In genomic region chr4:84339172-84339571, GRCm38 (mm10) we compare ENCODE assay signal across 14 mouse cellular contexts.
"Had no signal": no experiment of that assay in that cellular context is flagged by ENCODE, and none has a peak within 500 bp of the region (broad histone marks: within the 10 kb centered on the region; RNA-seq: fewer than 3 reads in every experiment).

No protein-coding gene starts in this region.

- ATAC-seq: intestine, embryonic 16.5 days; liver, embryonic 12.5 days had no signal

- H3K4me2 ChIP-seq: limb, embryonic 15.5 days; liver, embryonic 12.5 days; lung, embryonic 14.5 days; midbrain, embryonic 12.5 days; neural tube, embryonic 15.5 days had no signal

- H3K9ac ChIP-seq: limb, embryonic 15.5 days; liver, embryonic 12.5 days; lung, embryonic 14.5 days; midbrain, embryonic 12.5 days; neural tube, embryonic 15.5 days had no signal

- H3K9me3 ChIP-seq: limb, embryonic 15.5 days; liver, embryonic 12.5 days; midbrain, embryonic 12.5 days; neural tube, embryonic 15.5 days had no signal

- H3K4me3 ChIP-seq: left cerebral cortex, adult 2 months; limb, embryonic 15.5 days; liver, embryonic 12.5 days; midbrain, embryonic 12.5 days; myocyte; neural tube, embryonic 15.5 days had no signal

- H3K27me3 ChIP-seq: limb, embryonic 15.5 days; liver, embryonic 12.5 days; midbrain, embryonic 12.5 days; neural tube, embryonic 15.5 days had no signal

- H3K4me1 ChIP-seq: limb, embryonic 15.5 days; liver, embryonic 12.5 days; midbrain, embryonic 12.5 days; neural tube, embryonic 15.5 days had no signal

- DNase-seq: lung, embryonic 14.5 days; lung, postnatal 10 days; lung, postnatal 4 days; right cerebral cortex, postnatal 4 days; spleen, adult 18-20 months; thymus, adult 18-20 months; thymus, postnatal 14 days had no signal

- H3K27ac ChIP-seq: left cerebral cortex, adult 2 months; limb, embryonic 15.5 days; liver, embryonic 12.5 days; midbrain, embryonic 12.5 days; neural tube, embryonic 15.5 days had no signal

- H3K36me3 ChIP-seq: limb, embryonic 15.5 days; liver, embryonic 12.5 days; midbrain, embryonic 12.5 days; neural tube, embryonic 15.5 days had no signal
